Mouse (Mus musculus) midbrain, embryonic 16.5 days (tissue): ENCODE data around the gene Slc52a3. TPM values are rescaled to one million over a fixed set of nuclear protein-coding genes. Genes with fewer than 3 reads are reported as not detected.

Experiments
- ATAC-seq: fragments of 200-750 bp; cut with Nextera tagmentation; 2 replicates; pipeline ENCODE4 v1.8.0; 2017; ENCODE audit warnings: moderate TSS enrichment
- H3K27ac ChIP-seq: fragments of 300-500 bp; sonication (generic); 2 replicates; pipeline ENCODE4 v1.5.1; 2014; ENCODE audit warnings: mild to moderate bottlenecking, low read length, mixed read lengths
- H3K27me3 ChIP-seq: fragments of 300-500 bp; sonication (generic); 2 replicates; pipeline ENCODE4 v1.6.1; 2014; ENCODE audit warnings: low read depth, low read length, mixed read lengths; ENCODE audit not compliant: control insufficient read depth, insufficient read depth
- H3K36me3 ChIP-seq: fragments of 300-500 bp; sonication (generic); 2 replicates; pipeline ENCODE4 v1.6.1; 2014; ENCODE audit warnings: mild to moderate bottlenecking, low read length, moderate library complexity, mixed read lengths; ENCODE audit not compliant: control insufficient read depth, insufficient read depth
- H3K4me1 ChIP-seq: fragments of 300-500 bp; sonication (generic); 2 replicates; pipeline ENCODE4 v1.6.1; 2014; ENCODE audit warnings: mild to moderate bottlenecking, low read length, mixed read lengths; ENCODE audit not compliant: control insufficient read depth, insufficient read depth
- H3K4me2 ChIP-seq: fragments of 300-500 bp; sonication (generic); 2 replicates; pipeline ENCODE4 v1.6.1; 2014; ENCODE audit warnings: mild to moderate bottlenecking, low read length, mixed read lengths
- H3K4me3 ChIP-seq: fragments of 300-500 bp; sonication (generic); 2 replicates; pipeline ENCODE4 v1.5.1; 2014; ENCODE audit warnings: low read depth, mild to moderate bottlenecking, low read length, moderate library complexity, mixed read lengths
- H3K9ac ChIP-seq: fragments of 300-500 bp; sonication (generic); 2 replicates; pipeline ENCODE4 v1.6.1; 2014; ENCODE audit warnings: low read depth, low read length, mixed read lengths
- H3K9me3 ChIP-seq: fragments of 300-500 bp; sonication (generic); replicated peaks from 2 replicates; pipeline ENCODE4 v1.6.1; 2014; ENCODE audit warnings: mild to moderate bottlenecking, low read length, mixed read lengths; ENCODE audit not compliant: control insufficient read depth, poor library complexity, severe bottlenecking
- WGBS: fragments of 180-500 bp; shearing (Covaris S2); extraction: QIAGEN DNeasy Blood & Tissue Kit; methylation state at CpG from one replicate; pipeline ENCODE4 v1.1.7; 2014; 5-methylcytosine and 5-hydroxymethylcytosine counted together
- polyA plus RNA-seq: library from polyadenylated mRNA; unstranded; fragments of >200 nt; fragmentation: Nextera tagmentation; extraction: Ambion mirVana; gene quantifications from 2 replicates; pipeline ENCODE4 v1.2.1, GENCODE M21; 2015

Slc52a3 gene
- polyA plus RNA-seq, 1 experiment from 2014 or later: 1.4 TPM

DNA sequence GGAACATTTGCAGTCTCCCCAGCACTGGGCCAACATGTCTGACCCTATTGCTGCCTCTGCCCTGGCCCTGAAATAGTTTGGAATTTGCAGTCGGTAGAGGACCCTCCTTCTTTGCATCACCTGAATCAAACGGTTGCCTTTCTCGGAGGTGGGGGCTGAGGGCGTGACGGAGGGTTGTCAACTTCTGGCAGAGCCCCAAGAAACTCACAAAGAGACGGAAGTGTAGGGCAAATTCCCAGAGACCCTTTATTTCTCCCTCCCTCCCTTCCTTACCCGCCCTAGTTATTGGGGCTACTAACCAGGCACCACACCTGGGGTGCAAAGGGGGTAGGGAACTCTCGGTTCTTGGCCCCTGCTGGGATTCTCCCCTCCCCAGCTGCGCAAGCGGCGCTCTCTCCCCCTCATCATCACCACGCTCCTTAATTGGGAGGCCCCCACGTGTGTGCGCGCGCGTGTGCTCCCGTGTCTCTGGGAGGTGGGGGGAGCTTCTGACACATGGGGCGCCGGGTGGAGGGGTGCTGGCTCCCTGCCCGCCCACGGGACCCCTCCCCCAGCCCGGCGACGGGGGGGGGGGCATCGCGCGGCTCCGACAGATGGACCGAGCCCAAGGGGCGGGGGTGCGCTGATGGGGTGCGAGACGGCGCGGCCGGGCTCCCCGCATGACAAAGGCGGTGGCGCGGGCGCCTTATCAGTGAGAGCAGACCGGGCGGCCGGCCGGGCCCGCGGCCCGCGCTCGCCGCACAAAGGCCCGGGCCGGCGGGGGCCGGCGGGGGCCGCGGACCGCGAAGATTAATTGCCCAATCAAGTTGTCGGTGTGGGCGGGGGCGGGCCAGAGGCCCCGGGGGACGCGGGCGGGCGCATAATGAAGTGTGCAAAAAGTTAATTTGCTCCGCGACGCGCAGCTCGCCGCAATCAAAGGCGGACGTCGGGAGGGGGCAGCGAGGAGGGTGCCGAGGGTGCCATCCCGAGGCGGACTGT lies 52.0 kb downstream of the Slc52a3 start:
- H3K9ac ChIP-seq: peak overlapping the region; percentile 81
- H3K27ac ChIP-seq: peak overlapping the region; percentile 63
- peak overlapping the region; percentile 96 for H3K4me2 ChIP-seq
- H3K4me3 ChIP-seq: peak overlapping the region; percentile 55
- H3K27me3 ChIP-seq: no peaks in the 10 kb centered on the region
- H3K9me3 ChIP-seq: no peaks in the 10 kb centered on the region
- WGBS: 1% methylated on average over 52 of the region's 82 CpGs
- H3K36me3 ChIP-seq: no peaks in the 10 kb centered on the region
- peak; percentile 26 for ATAC-seq
- peaks cover 34% of the 10 kb centered on the region for H3K4me1 ChIP-seq

DNA sequence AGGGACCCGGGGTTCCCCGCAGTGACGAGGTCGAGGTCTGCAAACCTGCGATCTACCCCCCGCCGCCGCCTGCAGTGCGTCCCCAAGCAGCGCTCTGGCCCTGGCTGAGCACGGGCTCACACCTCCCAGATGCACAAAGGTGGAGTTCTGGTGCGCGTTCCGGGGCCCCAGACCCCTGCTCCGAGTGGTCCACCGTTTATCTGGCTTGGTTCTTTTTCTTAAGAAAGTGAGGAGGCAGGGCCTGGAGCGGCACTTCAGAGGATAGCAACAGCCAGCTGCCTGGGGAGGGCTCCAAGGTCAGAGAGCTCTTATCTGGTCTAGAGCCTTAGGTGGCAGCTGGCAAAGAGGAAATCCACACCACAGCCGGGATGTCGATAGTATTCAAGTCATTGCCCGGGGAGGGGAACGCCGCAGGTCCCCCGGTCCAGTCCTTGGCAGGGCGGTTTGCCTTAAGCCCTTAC lies 52.7 kb downstream of the Slc52a3 start:
- Histone ChIP-seq H3K4me1 (peaks cover 34% of the 10 kb centered on the region), H3K9me3 (no peaks in the 10 kb centered on the region), H3K9ac (peak overlapping the region; percentile 81), H3K27ac (peak overlapping the region; percentile 63), H3K4me2 (peak overlapping the region; percentile 96), H3K36me3 (no peaks in the 10 kb centered on the region), H3K4me3 (peak overlapping the region; percentile 55), H3K27me3 (no peaks in the 10 kb centered on the region)
- under 1% methylated on average over 24 of the region's 24 CpGs for WGBS
- ATAC-seq: peak; percentile 21; the same call in 1 of the 2 replicates

DNA sequence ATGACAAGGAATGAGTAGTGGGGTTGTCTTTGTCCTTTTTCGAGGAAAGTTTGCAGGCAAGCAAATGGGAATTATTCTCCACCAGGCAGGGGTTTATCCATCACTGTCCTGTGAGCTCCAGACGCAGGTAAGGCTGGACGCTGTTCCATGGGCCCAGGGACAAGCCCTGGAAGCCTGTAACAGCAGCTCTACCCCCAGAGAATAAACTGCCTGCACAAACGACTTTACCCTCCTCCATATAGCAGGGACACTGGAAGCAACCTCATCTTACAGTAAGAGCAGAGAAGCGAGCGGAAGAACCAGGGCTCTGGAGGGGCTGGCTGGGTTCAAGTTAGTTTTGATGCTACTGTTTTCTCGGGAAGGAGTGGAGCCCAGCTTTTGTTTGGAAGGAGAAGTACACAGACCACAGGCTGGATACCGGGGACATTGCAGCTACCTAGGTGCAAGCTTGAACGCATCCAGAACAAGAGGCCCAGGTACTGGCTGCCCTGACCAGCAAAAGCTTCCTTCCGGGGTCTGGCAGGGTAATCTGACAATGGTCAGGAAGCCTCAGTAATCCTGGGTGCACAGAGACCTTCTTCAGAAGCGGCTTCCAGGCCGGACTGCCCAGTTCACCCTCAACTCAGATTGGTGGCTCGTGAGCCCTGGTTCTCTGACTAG lies 53.4 kb downstream of the Slc52a3 start:
- Histone ChIP-seq H3K27me3 (no peaks in the 10 kb centered on the region), H3K9me3 (no peaks in the 10 kb centered on the region), H3K4me2 (peak overlapping the region; percentile 96), H3K9ac (peak overlapping the region; percentile 34; the same call in 1 of the 2 replicates), H3K4me3 (no peak overlapping the region; the same call in 1 of the 2 replicates), H3K36me3 (no peaks in the 10 kb centered on the region), H3K27ac (peak overlapping the region; percentile 66), H3K4me1 (peaks cover 34% of the 10 kb centered on the region)
- ATAC-seq: peak; percentile 8; the same call in 1 of the 2 replicates
- WGBS: 7% methylated on average over 13 of the region's 13 CpGs

DNA sequence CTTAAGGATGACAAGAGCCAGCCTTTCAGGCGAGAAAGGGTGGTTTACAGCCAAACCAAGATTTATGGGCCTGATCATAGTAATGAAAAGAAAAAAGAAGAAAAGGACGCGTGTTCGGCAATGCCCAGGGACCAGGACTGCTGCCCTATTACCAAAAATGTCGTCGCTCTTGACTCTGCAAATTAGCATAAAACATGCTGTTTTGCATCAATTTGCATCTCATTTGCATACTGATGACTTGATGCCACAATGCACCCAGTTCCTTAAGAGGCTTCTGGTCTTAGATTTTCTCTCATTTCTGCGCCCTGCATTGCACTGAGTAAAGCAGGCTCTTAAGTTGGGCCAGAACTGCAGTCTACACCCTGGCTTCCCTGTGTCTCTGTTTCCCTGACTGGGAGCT lies 54.0 kb downstream of the Slc52a3 start:
- no peaks in the 10 kb centered on the region for H3K27me3 ChIP-seq
- peak overlapping the region; percentile 66 for H3K27ac ChIP-seq
- H3K9me3 ChIP-seq: no peaks in the 10 kb centered on the region
- peak; percentile 54 for ATAC-seq
- no peak overlapping the region for H3K9ac ChIP-seq
- H3K4me1 ChIP-seq: peaks cover 34% of the 10 kb centered on the region
- H3K36me3 ChIP-seq: no peaks in the 10 kb centered on the region
- 4% methylated on average over 7 of the region's 7 CpGs for whole genome bisulfite sequencing
- H3K4me2 ChIP-seq: peak overlapping the region; percentile 25; the same call in 1 of the 2 replicates
- no peak overlapping the region for H3K4me3 ChIP-seq

DNA sequence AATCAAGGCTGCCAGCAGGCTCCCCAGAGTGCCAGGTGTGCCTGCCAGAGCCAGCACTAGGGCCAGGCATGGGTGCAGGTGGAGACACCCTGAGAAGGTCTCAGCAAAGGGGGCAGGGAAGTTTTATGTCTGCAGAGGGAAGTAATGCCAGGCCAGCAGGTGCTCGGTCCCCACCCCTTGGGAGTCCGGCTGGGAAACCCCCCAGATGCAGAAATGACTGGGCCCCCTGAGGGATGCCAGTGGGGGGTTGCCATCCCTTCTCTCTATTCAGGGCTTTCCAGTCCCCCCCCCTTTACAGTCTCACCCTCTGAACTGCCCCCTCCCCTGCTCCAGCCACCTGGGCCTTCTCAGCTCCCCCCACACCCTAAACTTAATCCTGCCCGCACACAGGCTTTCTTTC lies 55.7 kb downstream of the Slc52a3 start:
- Histone ChIP-seq H3K4me3 (no peak overlapping the region), H3K9me3 (no peaks in the 10 kb centered on the region), H3K27ac (no peak overlapping the region), H3K36me3 (no peaks in the 10 kb centered on the region), H3K4me2 (no peak overlapping the region), H3K9ac (no peak overlapping the region), H3K4me1 (peaks cover 34% of the 10 kb centered on the region), H3K27me3 (no peaks in the 10 kb centered on the region)
- ATAC-seq: no peak
- 60% methylated on average over 3 of the region's 3 CpGs for WGBS

DNA sequence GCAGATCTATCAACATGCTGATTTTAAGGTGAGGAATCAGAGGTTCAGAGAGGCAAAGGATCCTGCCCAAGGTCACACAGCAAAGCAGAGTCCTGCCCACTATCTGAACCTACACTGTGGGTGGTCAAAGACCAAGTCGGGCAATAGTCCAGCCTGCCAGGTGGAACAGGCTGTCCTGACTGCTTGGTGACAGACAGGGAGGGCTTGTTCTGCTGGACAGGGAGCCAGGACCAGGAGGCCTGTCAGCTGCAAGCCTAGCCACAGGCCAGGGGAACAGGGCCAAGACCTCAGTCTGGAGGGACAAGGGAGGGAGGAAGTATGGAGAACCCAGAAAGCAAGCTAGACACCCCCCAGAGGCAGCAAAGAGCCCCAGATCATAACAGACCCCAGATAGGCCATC lies 59.1 kb downstream of the Slc52a3 start:
- Histone ChIP-seq H3K27ac (no peak overlapping the region), H3K9ac (no peak overlapping the region), H3K27me3 (no peaks in the 10 kb centered on the region), H3K36me3 (no peaks in the 10 kb centered on the region), H3K4me1 (peaks cover 7% of the 10 kb centered on the region), H3K4me3 (no peak overlapping the region), H3K4me2 (no peak overlapping the region), H3K9me3 (no peaks in the 10 kb centered on the region)
- no peak for ATAC-seq
- 56% methylated on average over 1 of the region's 1 CpGs for WGBS

DNA sequence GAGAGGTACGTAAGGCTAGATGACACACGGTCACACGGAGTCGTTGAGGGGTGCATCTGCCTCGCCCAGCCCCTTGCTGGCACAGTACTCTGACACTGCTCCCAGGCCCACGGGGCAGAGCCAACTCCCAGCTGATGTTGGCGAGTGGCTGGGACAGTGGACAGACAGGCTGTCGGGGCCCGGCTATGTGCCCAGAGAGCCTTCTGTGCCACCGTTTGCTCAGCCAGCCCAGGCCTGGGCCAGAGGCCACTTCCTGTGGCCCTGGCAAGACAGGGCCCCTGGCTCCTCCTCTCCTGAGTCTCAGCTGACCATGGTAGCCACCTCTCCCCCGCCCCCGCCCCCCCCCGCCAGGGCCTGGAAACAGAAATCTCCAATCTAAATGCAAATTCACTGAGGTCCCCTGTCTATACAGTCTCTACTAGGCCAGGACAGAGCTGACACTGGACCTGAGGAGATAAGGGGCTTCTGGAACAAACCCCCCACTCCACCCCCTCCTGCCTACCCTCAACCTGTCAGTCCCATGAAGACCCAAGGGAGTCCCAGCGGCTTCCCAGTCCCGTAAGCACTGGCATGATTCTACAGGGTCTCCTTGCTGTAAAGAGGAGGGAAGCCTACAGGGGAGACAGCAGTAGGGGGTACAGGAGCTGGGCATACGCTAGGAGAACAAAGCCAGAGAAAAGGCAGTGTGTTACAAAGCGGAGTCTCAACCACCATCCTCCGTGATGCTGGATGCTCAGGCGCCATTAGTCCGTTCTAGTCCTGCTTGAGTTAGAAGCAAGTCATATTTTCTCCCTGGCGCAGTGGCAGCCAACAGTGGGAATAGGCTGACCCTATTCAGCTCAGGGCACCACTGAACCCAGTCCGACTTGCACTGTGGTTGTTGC lies 60.3 kb downstream of the Slc52a3 start:
- peak; percentile 55 for ATAC-seq
- no peak overlapping the region for H3K4me2 ChIP-seq
- no peak overlapping the region for H3K4me3 ChIP-seq
- H3K9ac ChIP-seq: no peak overlapping the region
- H3K27me3 ChIP-seq: no peaks in the 10 kb centered on the region
- no peaks in the 10 kb centered on the region for H3K36me3 ChIP-seq
- no peak overlapping the region for H3K27ac ChIP-seq
- 54% methylated on average over 22 of the region's 22 CpGs for WGBS
- H3K9me3 ChIP-seq: no peaks in the 10 kb centered on the region
- no peaks in the 10 kb centered on the region; the same call in 1 of the 2 replicates for H3K4me1 ChIP-seq

DNA sequence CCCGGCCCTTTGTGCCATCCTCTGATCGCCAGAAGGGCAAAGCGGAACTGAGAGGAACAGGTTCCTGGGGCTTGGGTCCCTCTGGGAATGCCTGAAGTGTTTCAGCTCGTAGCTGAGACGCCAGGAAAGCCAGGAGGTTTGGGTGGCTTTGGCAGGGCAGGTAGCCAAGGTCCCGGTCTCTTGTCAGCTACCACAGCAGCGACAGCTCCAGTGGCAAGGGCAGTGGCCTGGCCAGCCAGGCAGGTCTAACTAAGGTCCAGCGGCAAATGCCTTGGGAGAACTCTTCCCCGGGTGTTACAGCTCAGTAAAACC lies 60.9 kb downstream of the Slc52a3 start:
- H3K27ac ChIP-seq: no peak overlapping the region
- H3K4me1 ChIP-seq: no peaks in the 10 kb centered on the region; the same call in 1 of the 2 replicates
- no peaks in the 10 kb centered on the region for H3K27me3 ChIP-seq
- H3K4me2 ChIP-seq: no peak overlapping the region
- H3K9ac ChIP-seq: no peak overlapping the region
- no peak overlapping the region for H3K4me3 ChIP-seq
- WGBS: 77% methylated on average over 9 of the region's 9 CpGs
- no peak for ATAC-seq
- no peaks in the 10 kb centered on the region for H3K36me3 ChIP-seq
- no peaks in the 10 kb centered on the region for H3K9me3 ChIP-seq
